Mouse (Mus musculus): Measurements from ENCODE around the gene Fkbp9.

GRCm38 (mm10) chr6:56923726-56924707 is 92.2 kb downstream of the Fkbp9 start, which contains the start of the genes Nt5c3 and Vmn1r4:
- peak; percentile 3; the same call in 1 of the 2 replicates for TF ChIP-seq CTCF (IDR thresholded peaks at IDR 0.05; ENCODE audit: control insufficient read depth, insufficient read depth, low read length)
- TF ChIP-seq POLR2A (IDR thresholded peaks at IDR 0.05; ENCODE audit: borderline replicate concordance, control insufficient read depth, low read depth, low read length) = peak; percentile 74; the same call in 1 of the 2 replicates
